Mouse (Mus musculus) forebrain, embryonic 10.5 days (tissue): ENCODE measurements at regions not wholly inside any gene's neighbourhood (a gene's known extent, or its start where the extent isn't known, plus 50 kb on each side); places are given as distances from the start of the nearest gene placed in this dataset.

Experiments used
- DNase-seq: peaks from one replicate; pipeline ENCODE4 v3.0.0-alpha.2; 2017; ENCODE audit warnings: low spot score; ENCODE audit errors: extremely low spot score
- H3K27ac ChIP-seq: fragments of 300-500 bp; sonication (generic); 2 replicates; pipeline ENCODE4 v1.5.1; 2016; ENCODE audit warnings: mild to moderate bottlenecking
- H3K27me3 ChIP-seq: fragments of 300-500 bp; sonication (generic); 2 replicates; pipeline ENCODE4 v1.6.1; 2016; ENCODE audit warnings: mild to moderate bottlenecking; ENCODE audit not compliant: poor library complexity, severe bottlenecking
- H3K36me3 ChIP-seq: fragments of 300-500 bp; sonication (generic); replicated peaks from 2 replicates; pipeline ENCODE4 v1.6.1; 2016; ENCODE audit warnings: mild to moderate bottlenecking, moderate library complexity
- H3K4me1 ChIP-seq: fragments of 300-500 bp; sonication (generic); 2 replicates; pipeline ENCODE4 v1.6.1; 2016
- H3K4me3 ChIP-seq: fragments of 300-500 bp; sonication (generic); 2 replicates; pipeline ENCODE4 v1.5.1; 2016; ENCODE audit warnings: mild to moderate bottlenecking, moderate library complexity
- H3K9me3 ChIP-seq: fragments of 300-500 bp; sonication (generic); 2 replicates; pipeline ENCODE4 v1.6.1; 2016; ENCODE audit warnings: mild to moderate bottlenecking, moderate library complexity
- WGBS: fragments of 180-500 bp; shearing (Covaris S2); methylation state at CpG from one replicate; pipeline ENCODE4 v1.1.7; 2016; 5-methylcytosine and 5-hydroxymethylcytosine counted together

- Histone ChIP-seq H3K36me3 (no peaks in the 10 kb centered on the region), H3K27me3 (no peaks in the 10 kb centered on the region), H3K27ac (no peak overlapping the region), H3K4me1 (peaks cover 4% of the 10 kb centered on the region; the same call in 1 of the 2 replicates), H3K4me3 (no peak overlapping the region), H3K9me3 (no peaks in the 10 kb centered on the region)
- WGBS: 86% methylated on average over 7 of the region's 7 CpGs
- no peak for DNase-seq
Observed at GRCm38 (mm10) chr2:21908813-21909480, 318.4 kb upstream of the Myo3a start.

DNA sequence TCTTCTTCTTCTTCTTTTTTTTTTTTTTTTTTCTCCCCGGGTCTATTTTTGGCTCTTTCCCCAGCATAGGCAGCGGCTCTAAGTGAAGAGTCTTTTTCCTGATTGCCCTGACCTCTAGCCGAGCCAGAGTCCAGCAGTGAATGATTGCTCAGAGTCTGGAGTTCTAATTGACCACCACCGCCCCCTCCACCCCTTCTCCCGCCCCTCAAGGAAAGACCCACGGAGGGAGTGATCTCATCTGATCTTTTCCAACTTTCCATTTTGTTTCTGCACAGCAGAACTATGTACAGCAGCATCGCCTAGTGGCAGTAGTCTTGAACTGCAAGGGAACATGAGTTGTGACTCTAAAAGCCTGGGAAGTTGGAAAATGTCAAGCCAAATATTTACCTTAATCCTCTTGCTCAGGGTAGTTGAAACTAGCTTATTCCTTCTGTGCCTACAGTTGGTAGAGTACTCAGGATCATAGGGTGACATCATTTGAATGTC lies 317.8 kb upstream of the Myo3a start:
- peak; percentile 53 for DNase-seq
- H3K27ac ChIP-seq: no peak overlapping the region
- no peaks in the 10 kb centered on the region for H3K27me3 ChIP-seq
- 19% methylated on average over 7 of the region's 7 CpGs for WGBS
- no peak overlapping the region for H3K4me3 ChIP-seq
- H3K4me1 ChIP-seq: peaks cover 4% of the 10 kb centered on the region; the same call in 1 of the 2 replicates
- no peaks in the 10 kb centered on the region for H3K36me3 ChIP-seq
- no peaks in the 10 kb centered on the region for H3K9me3 ChIP-seq

DNA sequence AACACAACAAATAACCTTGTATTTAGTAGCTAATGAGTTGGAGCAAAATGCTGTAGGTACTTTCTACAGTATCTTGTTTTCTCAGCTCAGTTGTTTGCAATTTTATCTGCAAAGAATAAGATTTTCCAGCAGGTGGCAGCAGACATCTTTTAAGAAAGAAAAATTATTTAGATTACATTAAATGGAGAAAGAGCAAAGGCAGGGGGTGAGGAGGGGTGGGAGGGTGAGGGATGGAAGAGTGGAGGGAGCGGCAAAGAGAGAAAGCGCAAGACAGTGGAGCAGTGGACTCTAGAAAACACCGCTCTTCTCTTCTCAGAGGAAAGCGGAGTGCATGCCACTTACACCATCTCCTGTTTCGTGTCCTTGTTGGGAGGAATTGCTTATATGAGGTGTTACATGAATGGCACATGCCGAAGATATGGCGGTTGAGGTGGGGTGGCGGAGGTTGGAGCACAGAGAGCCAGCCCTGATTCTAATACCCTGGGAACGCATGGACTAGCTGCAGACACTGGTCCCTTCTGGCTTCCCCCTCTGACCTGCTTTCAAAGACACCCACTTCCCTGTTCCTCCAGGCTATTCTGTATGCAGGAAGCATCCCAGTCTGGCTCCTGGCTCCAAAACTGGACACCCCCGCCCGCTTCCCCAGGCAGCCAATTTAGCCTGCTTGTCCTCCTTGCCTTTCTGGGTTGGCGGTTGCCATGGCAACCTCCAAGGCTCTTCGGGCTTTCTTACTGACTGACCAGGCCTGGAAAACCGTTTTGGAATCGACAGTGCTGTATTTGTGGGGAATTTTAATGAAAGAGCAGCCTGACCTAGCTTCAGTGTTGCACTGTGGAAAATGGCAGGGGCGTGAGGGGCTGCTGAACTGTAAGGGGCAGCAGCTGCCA lies 309.3 kb upstream of the Myo3a start:
- H3K9me3 ChIP-seq: peaks cover 9% of the 10 kb centered on the region; the same call in 1 of the 2 replicates
- peak overlapping the region; percentile 90 for H3K27ac ChIP-seq
- peaks cover 33% of the 10 kb centered on the region for H3K4me1 ChIP-seq
- H3K36me3 ChIP-seq: no peaks in the 10 kb centered on the region
- 11% methylated on average over 16 of the region's 16 CpGs for WGBS
- H3K4me3 ChIP-seq: peak overlapping the region; percentile 50
- peak; percentile 84 for DNase-seq
- no peaks in the 10 kb centered on the region for H3K27me3 ChIP-seq

DNA sequence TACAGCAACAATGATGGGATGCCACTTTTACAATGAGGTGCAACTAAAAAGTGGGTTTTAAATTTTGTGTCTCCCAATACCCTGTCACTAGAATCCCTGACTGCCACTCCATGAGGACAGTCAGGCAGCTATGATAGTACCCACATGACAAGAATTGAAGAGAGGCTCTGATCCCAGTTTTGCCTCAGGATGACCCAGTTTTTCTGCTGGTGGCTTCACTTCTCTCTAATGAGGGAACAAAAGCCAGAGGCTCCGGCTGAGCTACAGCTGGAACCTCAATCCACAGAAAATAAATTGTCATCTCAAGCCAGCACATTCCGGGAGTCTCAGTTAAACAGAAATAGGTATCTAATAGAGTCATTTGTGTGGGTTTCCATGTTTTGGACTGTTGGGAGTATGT lies 308.2 kb upstream of the Myo3a start:
- Histone ChIP-seq H3K4me3 (peak overlapping the region; percentile 50; the same call in 1 of the 2 replicates), H3K9me3 (peaks cover 9% of the 10 kb centered on the region; the same call in 1 of the 2 replicates), H3K4me1 (peaks cover 33% of the 10 kb centered on the region), H3K36me3 (no peaks in the 10 kb centered on the region), H3K27me3 (no peaks in the 10 kb centered on the region), H3K27ac (peak overlapping the region; percentile 90)
- DNase-seq: no peak
- 66% methylated on average over 2 of the region's 2 CpGs for WGBS

DNA sequence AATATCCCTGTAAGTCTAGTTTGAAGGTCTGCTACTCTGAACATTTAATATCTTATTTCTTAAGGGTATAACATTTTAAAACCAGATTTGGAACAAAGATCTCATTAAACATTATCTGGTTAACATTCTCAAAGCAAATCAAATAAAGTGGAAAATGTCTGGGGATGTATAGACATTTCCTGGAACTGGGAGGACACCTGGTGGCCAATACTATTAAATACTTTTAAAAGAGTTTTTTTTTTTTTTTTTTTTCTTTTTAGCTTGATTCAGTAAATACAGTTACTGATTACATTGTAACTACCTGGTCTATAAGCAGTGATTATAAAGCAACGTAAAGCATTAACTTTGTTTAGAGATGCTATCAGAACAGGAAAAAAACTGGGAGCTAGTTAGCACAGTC lies 299.6 kb upstream of the Myo3a start:
- no peak overlapping the region for H3K4me3 ChIP-seq
- no peaks in the 10 kb centered on the region for H3K36me3 ChIP-seq
- H3K4me1 ChIP-seq: no peaks in the 10 kb centered on the region
- no peak overlapping the region for H3K27ac ChIP-seq
- DNase-seq: no peak
- WGBS: 63% methylated on average over 1 of the region's 1 CpGs
- H3K27me3 ChIP-seq: no peaks in the 10 kb centered on the region
- no peaks in the 10 kb centered on the region for H3K9me3 ChIP-seq

GRCm38 (mm10) chr2:21939993-21940392 lies 287.3 kb upstream of the Myo3a start:
- Histone ChIP-seq H3K27ac (no peak overlapping the region), H3K36me3 (no peaks in the 10 kb centered on the region), H3K27me3 (no peaks in the 10 kb centered on the region), H3K9me3 (0 out of 2 replicates have a peak, but pooled peaks cover 6% of the 10 kb centered on the region), H3K4me3 (no peak overlapping the region), H3K4me1 (no peaks in the 10 kb centered on the region)
- DNase-seq: no peak
- WGBS: 96% methylated on average over 3 of the region's 3 CpGs

DNA sequence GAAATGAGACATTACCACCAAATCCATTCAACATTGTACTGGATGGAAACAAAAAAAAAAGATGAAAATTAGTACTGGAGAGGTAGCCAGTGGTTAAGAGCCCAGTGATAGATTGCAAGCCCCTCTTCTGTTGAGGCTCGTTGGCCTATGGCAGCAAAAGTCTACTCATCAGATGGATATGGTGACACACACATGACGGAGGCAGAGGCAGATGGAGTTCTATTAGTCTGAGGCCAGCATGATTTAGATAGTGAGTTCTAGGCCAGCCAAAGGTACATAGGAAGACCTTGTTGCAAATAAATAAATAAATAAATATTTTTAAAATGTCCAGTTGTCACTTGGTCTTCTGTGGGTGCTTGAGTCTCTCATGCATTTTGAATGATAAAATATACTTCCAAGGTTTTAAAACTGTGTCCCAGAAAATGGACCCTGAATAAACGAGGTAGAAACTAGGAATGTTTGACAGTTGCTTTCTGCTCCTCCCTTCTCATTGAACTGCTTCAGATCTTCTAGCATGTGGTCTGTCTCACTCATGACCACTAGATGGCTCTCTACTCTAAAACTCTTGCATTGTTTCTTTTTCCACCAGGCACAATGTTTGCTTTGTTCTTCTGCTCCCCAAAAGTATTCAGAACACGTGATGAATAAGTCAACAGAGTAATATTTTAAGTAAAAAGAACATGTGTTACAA lies 286.4 kb upstream of the Myo3a start:
- DNase-seq: no peak
- H3K4me3 ChIP-seq: no peak overlapping the region
- no peaks in the 10 kb centered on the region for H3K4me1 ChIP-seq
- no peaks in the 10 kb centered on the region for H3K27me3 ChIP-seq
- H3K27ac ChIP-seq: no peak overlapping the region
- no peaks in the 10 kb centered on the region for H3K36me3 ChIP-seq
- 0 out of 2 replicates have a peak, but pooled peaks cover 6% of the 10 kb centered on the region for H3K9me3 ChIP-seq
- WGBS: 53% methylated on average over 4 of the region's 4 CpGs

- H3K36me3 ChIP-seq: no peaks in the 10 kb centered on the region
- H3K27me3 ChIP-seq: no peaks in the 10 kb centered on the region
- 0 out of 2 replicates have a peak, but pooled peaks cover 6% of the 10 kb centered on the region for H3K9me3 ChIP-seq
- no peaks in the 10 kb centered on the region for H3K4me1 ChIP-seq
- DNase-seq: no peak
- H3K4me3 ChIP-seq: no peak overlapping the region
- 86% methylated on average over 2 of the region's 2 CpGs for WGBS
- no peak overlapping the region for H3K27ac ChIP-seq
Observed at GRCm38 (mm10) chr2:21941488-21942000, 285.8 kb upstream of the Myo3a start.

- no peak overlapping the region for H3K27ac ChIP-seq
- no peaks in the 10 kb centered on the region for H3K4me1 ChIP-seq
- no peak for DNase-seq
- WGBS: 84% methylated on average over 2 of the region's 2 CpGs
- H3K27me3 ChIP-seq: no peaks in the 10 kb centered on the region
- no peak overlapping the region for H3K4me3 ChIP-seq
- H3K36me3 ChIP-seq: no peaks in the 10 kb centered on the region
- H3K9me3 ChIP-seq: 0 out of 2 replicates have a peak, but pooled peaks cover 6% of the 10 kb centered on the region
Observed at GRCm38 (mm10) chr2:21943676-21944075, 283.6 kb upstream of the Myo3a start.

DNA sequence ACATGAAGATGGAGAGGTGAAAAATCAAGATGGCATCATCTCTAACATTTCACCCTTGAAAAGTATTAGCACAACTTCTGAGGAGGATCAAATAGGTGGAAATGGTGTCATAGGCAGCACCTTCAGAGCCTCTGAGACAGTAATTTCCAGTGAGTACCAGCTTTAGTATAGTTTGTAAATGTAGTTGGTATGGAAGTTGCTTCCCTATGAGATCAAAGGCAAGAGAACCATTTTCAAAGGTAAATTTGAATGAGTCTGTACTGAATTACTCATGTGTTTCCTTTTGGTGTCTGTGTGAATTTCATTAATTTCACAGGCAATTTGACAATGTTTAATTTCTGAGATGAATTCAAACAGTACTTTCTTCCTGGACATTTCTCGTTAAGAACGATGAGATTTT lies 280.8 kb upstream of the Myo3a start:
- no peak for DNase-seq
- H3K9me3 ChIP-seq: 0 out of 2 replicates have a peak, but pooled peaks cover 6% of the 10 kb centered on the region
- no peaks in the 10 kb centered on the region for H3K27me3 ChIP-seq
- H3K4me3 ChIP-seq: no peak overlapping the region
- H3K27ac ChIP-seq: no peak overlapping the region
- no peaks in the 10 kb centered on the region for H3K4me1 ChIP-seq
- H3K36me3 ChIP-seq: no peaks in the 10 kb centered on the region
- WGBS: 88% methylated on average over 2 of the region's 2 CpGs

DNA sequence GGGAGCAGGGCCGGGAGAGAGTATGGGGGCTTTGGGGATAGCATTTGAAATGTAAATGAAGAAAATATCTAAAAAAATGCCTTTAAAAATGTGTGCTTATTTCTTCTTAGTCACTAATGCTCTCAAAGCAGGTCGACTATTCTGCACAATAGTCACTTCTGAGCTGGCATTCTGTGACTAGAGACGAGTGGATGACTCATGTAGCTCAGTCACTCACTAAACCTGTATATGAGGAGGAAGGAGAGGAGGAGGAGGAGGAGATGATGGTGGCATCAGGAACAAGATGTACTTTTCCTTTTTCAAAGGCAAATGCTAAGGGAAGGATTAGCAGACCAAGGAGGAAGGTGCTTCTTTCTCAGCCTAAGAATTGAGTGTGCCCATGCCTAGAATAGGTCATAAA lies 276.0 kb upstream of the Myo3a start:
- Histone ChIP-seq H3K4me1 (no peaks in the 10 kb centered on the region), H3K27ac (no peak overlapping the region), H3K4me3 (no peak overlapping the region), H3K9me3 (no peaks in the 10 kb centered on the region), H3K36me3 (no peaks in the 10 kb centered on the region), H3K27me3 (no peaks in the 10 kb centered on the region)
- DNase-seq: no peak
- 76% methylated on average over 3 of the region's 3 CpGs for WGBS

DNA sequence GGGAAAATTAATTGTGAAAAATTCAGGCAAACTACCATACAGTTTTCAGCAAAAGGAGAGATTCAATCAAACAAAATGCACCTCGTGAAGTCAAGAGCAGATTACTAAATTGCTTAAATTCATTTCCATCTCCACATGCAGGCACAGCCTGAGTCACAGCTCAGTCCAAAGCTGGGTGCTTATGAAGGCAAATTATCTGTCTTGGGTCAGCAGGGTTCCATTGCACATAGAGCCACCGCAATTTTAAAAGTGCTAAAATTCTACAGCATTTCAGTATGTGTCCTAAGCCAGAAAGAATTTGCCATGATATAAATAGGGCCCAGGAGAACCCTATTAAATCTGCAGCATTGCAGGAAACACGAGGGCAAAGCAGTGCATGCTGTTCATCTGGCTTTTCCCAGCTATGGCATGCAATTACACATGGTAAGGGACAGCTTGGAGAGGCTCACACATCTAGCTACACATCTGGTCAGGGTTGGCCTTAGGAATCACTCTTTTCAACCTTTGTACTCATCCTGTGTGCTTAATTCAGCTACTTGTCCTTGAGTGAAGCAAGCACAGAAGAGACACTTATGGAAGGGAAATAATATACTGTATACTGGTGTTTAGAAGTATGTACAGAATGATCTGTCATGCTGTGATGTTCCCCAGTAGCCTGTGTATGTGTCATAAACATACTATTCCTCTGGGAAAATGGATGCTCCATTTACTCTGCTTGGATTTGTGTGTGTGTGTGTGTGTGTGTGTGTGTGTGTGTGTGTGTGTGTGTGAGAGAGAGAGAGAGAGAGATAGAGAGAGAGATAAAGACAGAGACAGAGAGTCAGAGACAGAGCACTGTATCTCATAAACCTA lies 271.0 kb upstream of the Myo3a start:
- no peaks in the 10 kb centered on the region for H3K36me3 ChIP-seq
- 83% methylated on average over 3 of the region's 3 CpGs for WGBS
- no peaks in the 10 kb centered on the region for H3K27me3 ChIP-seq
- peaks cover 6% of the 10 kb centered on the region for H3K4me1 ChIP-seq
- no peak for DNase-seq
- H3K4me3 ChIP-seq: no peak overlapping the region
- no peaks in the 10 kb centered on the region for H3K9me3 ChIP-seq
- no peak overlapping the region for H3K27ac ChIP-seq
